Mouse (Mus musculus) testis, postnatal 10 days (tissue): ENCODE data around the gene Rnf180.

Experiments used
- DNase-seq: peaks from one replicate; pipeline ENCODE4 v3.0.0; 2021; ENCODE audit warnings: low spot score

Rnf180 gene

GRCm38 (mm10) chr13:105250767-105251166 is 43.8 kb downstream of the Rnf180 start:
- DNase-seq: no peak

GRCm38 (mm10) chr13:105250264-105250663 is 44.4 kb downstream of the Rnf180 start:
- no peak for DNase-seq

GRCm38 (mm10) chr13:105249599-105249998 is 45.0 kb downstream of the Rnf180 start:
- no peak for DNase-seq

GRCm38 (mm10) chr13:105247691-105248090 is 46.9 kb downstream of the Rnf180 start:
- DNase-seq: no peak

GRCm38 (mm10) chr13:105240810-105241209 is 53.8 kb downstream of the Rnf180 start:
- no peak for DNase-seq

GRCm38 (mm10) chr13:105227126-105227525 is 67.5 kb downstream of the Rnf180 start:
- no peak for DNase-seq

GRCm38 (mm10) chr13:105224048-105224447 is 70.6 kb downstream of the Rnf180 start:
- DNase-seq: no peak

GRCm38 (mm10) chr13:105223147-105223546 is 71.5 kb downstream of the Rnf180 start:
- DNase-seq: peak; percentile 45

- no peak for DNase-seq
Measured at GRCm38 (mm10) chr13:105222016-105222725, 72.4 kb downstream of the Rnf180 start.

GRCm38 (mm10) chr13:105210746-105211145 is 83.9 kb downstream of the Rnf180 start:
- DNase-seq: no peak

GRCm38 (mm10) chr13:105203851-105204250 is 90.8 kb downstream of the Rnf180 start:
- no peak for DNase-seq

GRCm38 (mm10) chr13:105198658-105199057 is 96.0 kb downstream of the Rnf180 start:
- DNase-seq: no peak

GRCm38 (mm10) chr13:105198028-105198427 is 96.6 kb downstream of the Rnf180 start:
- DNase-seq: no peak

GRCm38 (mm10) chr13:105193583-105193982 is 101.0 kb downstream of the Rnf180 start:
- DNase-seq: no peak

GRCm38 (mm10) chr13:105188730-105189129 is 105.9 kb downstream of the Rnf180 start:
- DNase-seq: no peak

GRCm38 (mm10) chr13:105180781-105181180 is 113.8 kb downstream of the Rnf180 start:
- DNase-seq: no peak

- no peak for DNase-seq
Measured at GRCm38 (mm10) chr13:105165441-105165840, 129.2 kb downstream of the Rnf180 start.

GRCm38 (mm10) chr13:105153955-105154354 is 140.7 kb downstream of the Rnf180 start:
- DNase-seq: peak; percentile 53

- DNase-seq: no peak
Measured at GRCm38 (mm10) chr13:105150006-105150405, 144.6 kb downstream of the Rnf180 start.

GRCm38 (mm10) chr13:105147795-105148418 is 146.7 kb downstream of the Rnf180 start:
- DNase-seq: no peak

- no peak for DNase-seq
Measured at GRCm38 (mm10) chr13:105146827-105147226, 147.8 kb downstream of the Rnf180 start.

- no peak for DNase-seq
Measured at GRCm38 (mm10) chr13:105139881-105140280, 154.7 kb downstream of the Rnf180 start.

GRCm38 (mm10) chr13:105134397-105134796 is 160.2 kb downstream of the Rnf180 start:
- DNase-seq: no peak

GRCm38 (mm10) chr13:105132776-105133175 is 161.8 kb downstream of the Rnf180 start:
- no peak for DNase-seq
